Mouse (Mus musculus) liver, adult 2 months (tissue): Measurements from ENCODE around the gene Msto1.

Experiments used
- CTCF ChIP-seq: fragments of 200-500 bp; IDR thresholded peaks from 2 replicates; pipeline ENCODE4 v1.5.1; 2011; ENCODE audit warnings: low read depth, low read length, control low read depth
- POLR2A ChIP-seq: fragments of 200-500 bp; IDR thresholded peaks from 2 replicates; pipeline ENCODE4 v1.6.1; 2011; ENCODE audit warnings: low read length, control low read depth; ENCODE audit not compliant: insufficient read depth; ENCODE audit errors: extremely low read depth

GRCm38 (mm10) chr3:88855837-88856236 is 58.0 kb downstream of the Msto1 start:
- TF ChIP-seq CTCF (no peak), POLR2A (no peak)
